Mouse (Mus musculus) thymus, adult 2 months (tissue): Measurements from ENCODE around the gene Urad. TPM values are rescaled to one million over a fixed set of nuclear protein-coding genes. Genes with fewer than 3 reads are reported as not detected.

Source experiments
- DNase-seq: peaks from one replicate; pipeline ENCODE4 v3.0.0; 2021
- H3K27ac ChIP-seq: fragments of 200-500 bp; 2 replicates; pipeline ENCODE4 v1.5.1; 2012; ENCODE audit warnings: low read length, control low read depth; ENCODE audit not compliant: control insufficient read depth, insufficient read depth
- H3K27me3 ChIP-seq: fragments of 200-500 bp; 2 replicates; pipeline ENCODE4 v1.6.1; 2012; ENCODE audit warnings: mild to moderate bottlenecking, low read length, moderate library complexity, mixed read lengths; ENCODE audit not compliant: control insufficient read depth, insufficient read depth
- H3K36me3 ChIP-seq: fragments of 200-500 bp; 2 replicates; pipeline ENCODE4 v1.6.1; 2012; ENCODE audit warnings: mild to moderate bottlenecking, low read length, moderate library complexity; ENCODE audit not compliant: control insufficient read depth, insufficient read depth
- H3K4me1 ChIP-seq: fragments of 200-500 bp; replicated peaks from 2 replicates; pipeline ENCODE4 v1.6.1; 2012; ENCODE audit warnings: low read length; ENCODE audit not compliant: control insufficient read depth, insufficient read depth
- H3K4me3 ChIP-seq: fragments of 200-500 bp; 2 replicates; pipeline ENCODE4 v1.5.1; 2012; ENCODE audit warnings: mild to moderate bottlenecking, low read length, control low read depth, moderate library complexity; ENCODE audit not compliant: control insufficient read depth, insufficient read depth
- CTCF ChIP-seq: fragments of 200-500 bp; IDR thresholded peaks from 2 replicates; pipeline ENCODE4 v1.5.1; 2012; ENCODE audit warnings: mild to moderate bottlenecking, control low read depth, low read length, moderate library complexity, borderline replicate concordance; ENCODE audit not compliant: control insufficient read depth, poor library complexity, insufficient read depth; ENCODE audit errors: extremely low read depth
- POLR2A ChIP-seq: fragments of 200-500 bp; IDR thresholded peaks from 2 replicates; pipeline ENCODE4 v1.6.1; 2012; ENCODE audit warnings: mild to moderate bottlenecking, low read length, control low read depth, moderate library complexity; ENCODE audit not compliant: control insufficient read depth, poor library complexity, insufficient read depth; ENCODE audit errors: extremely low read depth
- WGBS: fragments of 180-500 bp; shearing (Covaris S2); methylation state at CpG from one replicate; pipeline ENCODE4 v1.1.7; 2018; 5-methylcytosine and 5-hydroxymethylcytosine counted together
- polyA plus RNA-seq: library from polyadenylated mRNA; depleted of rRNA; stranded (reverse); fragments of >200 nt; gene quantifications from 2 replicates; pipeline ENCODE4 v1.2.3, GENCODE M21; 2012

Gene Urad
- polyA plus RNA-seq, 1 experiment = 0.15 TPM

DNA sequence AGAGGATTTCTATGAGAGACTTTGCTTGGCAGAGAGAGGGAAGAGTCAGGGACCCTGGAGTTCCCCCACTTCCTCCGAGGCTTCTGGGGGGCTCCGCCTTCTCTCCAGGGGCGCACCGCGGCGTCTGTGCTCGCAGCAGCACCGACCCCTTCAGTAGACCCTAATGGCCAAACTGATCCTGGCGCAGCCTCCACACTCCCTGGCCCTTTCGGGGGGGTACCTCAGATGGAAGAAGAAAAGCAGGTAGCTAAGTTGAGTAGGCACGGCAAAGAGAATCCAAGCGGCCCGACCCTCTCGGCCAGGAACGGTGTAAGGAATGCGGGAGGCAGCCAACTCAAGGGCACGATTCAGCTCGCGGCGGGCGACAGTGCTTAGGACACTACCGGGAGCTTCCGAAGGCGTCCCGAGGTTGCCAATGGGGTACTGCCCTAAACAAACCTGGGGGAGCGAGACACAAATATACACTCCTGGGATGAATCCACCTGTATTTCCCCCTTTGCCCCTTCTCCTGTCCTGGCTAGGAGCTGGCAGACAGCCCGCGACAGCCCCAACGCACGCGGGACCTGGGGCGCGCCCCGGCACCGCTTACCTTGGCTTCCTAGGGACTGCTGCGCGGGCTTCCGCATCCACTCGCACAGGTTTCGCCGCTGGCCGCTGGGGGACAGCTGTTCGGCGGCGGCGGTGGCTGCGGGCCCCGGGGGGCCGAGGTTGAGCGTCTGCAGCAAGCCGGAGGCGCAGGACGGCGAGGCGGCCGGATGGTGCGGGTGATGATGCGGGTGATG is 16.2 kb downstream of the Urad start:
- Histone ChIP-seq H3K36me3 (no peaks in the 10 kb centered on the region), H3K4me3 (no peak overlapping the region), H3K27me3 (peaks cover 38% of the 10 kb centered on the region), H3K4me1 (no peaks in the 10 kb centered on the region), H3K27ac (no peak overlapping the region)
- WGBS = 4% methylated on average over 58 of the region's 58 CpGs
- DNase-seq = no peak
- no peak for TF ChIP-seq CTCF
- no peak for TF ChIP-seq POLR2A

DNA sequence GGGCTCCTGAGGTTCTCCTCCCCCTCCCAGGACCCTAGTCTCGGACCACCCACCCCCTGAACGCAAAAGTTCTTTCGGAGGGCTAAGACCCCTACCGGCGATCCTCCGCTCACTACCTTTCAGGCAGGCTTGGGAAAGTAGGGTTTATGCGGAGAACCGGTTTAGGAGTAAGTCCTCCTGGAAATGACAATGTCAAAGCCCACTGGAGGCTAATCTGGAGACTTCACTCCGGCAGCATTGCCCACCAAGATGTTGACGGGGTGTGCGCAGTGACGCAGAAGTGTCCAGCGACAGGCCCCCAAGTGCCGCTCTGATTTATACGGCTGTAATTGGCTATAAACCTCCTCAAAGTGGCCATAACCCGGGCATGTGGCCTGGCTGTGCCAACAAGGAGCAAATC is 17.1 kb downstream of the Urad start:
- H3K27me3 ChIP-seq = peaks cover 41% of the 10 kb centered on the region

GRCm38 (mm10) chr5:147304276-147305155 is 17.7 kb downstream of the Urad start:
- no peak for DNase-seq

More for the DNA sequence above, 17.1 kb downstream of the Urad start:
- no peak overlapping the region for H3K4me3 ChIP-seq
- DNase-seq = no peak
- no peaks in the 10 kb centered on the region for H3K36me3 ChIP-seq
- TF ChIP-seq POLR2A = no peak
- no peak for TF ChIP-seq CTCF
- 12% methylated on average over 16 of the region's 16 CpGs for WGBS
- H3K4me1 ChIP-seq = no peaks in the 10 kb centered on the region
- no peak overlapping the region for H3K27ac ChIP-seq

GRCm38 (mm10) chr5:147302746-147303400 is 19.4 kb downstream of the Urad start:
- Histone ChIP-seq H3K4me3 (no peak overlapping the region), H3K27me3 (peaks cover 49% of the 10 kb centered on the region), H3K27ac (no peak overlapping the region), H3K4me1 (no peaks in the 10 kb centered on the region), H3K36me3 (no peaks in the 10 kb centered on the region)
- no peak for DNase-seq
- TF ChIP-seq POLR2A (no peak), CTCF (no peak)
- WGBS = 16% methylated on average over 13 of the region's 13 CpGs

More at GRCm38 (mm10) chr5:147304276-147305155, 17.7 kb downstream of the Urad start:
- H3K27ac ChIP-seq = no peak overlapping the region
- H3K4me3 ChIP-seq = no peak overlapping the region
- WGBS = 5% methylated on average over 54 of the region's 54 CpGs
- H3K36me3 ChIP-seq = no peaks in the 10 kb centered on the region
- H3K27me3 ChIP-seq = peaks cover 47% of the 10 kb centered on the region
- no peaks in the 10 kb centered on the region for H3K4me1 ChIP-seq
- no peak for TF ChIP-seq CTCF
- TF ChIP-seq POLR2A = no peak

- Histone ChIP-seq H3K27ac (no peak overlapping the region), H3K27me3 (peaks cover 49% of the 10 kb centered on the region), H3K4me1 (no peaks in the 10 kb centered on the region), H3K36me3 (no peaks in the 10 kb centered on the region), H3K4me3 (no peak overlapping the region)
- DNase-seq = no peak
- TF ChIP-seq POLR2A (no peak), CTCF (no peak)
- WGBS = 29% methylated on average over 8 of the region's 8 CpGs
These were observed 20.1 kb downstream of the Urad start for GRCm38 (mm10) chr5:147302141-147302540.

DNA sequence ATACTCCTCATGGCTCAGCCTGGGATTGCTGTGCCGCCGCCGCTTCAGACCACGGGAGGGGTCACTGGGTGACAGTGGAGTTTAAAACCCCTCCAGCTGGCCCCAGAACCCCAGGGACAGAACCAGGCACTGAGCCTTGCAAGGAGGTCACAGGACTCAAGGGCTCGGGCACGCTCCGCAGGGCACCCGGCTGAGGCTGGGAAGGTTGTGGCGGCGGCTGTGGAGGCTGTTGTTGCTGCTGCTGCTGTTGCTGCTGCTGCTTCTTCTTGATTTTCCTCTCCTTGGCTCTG is 20.5 kb downstream of the Urad start:
- H3K4me3 ChIP-seq = no peak overlapping the region

More for the DNA sequence above, 20.5 kb downstream of the Urad start:
- no peak overlapping the region for H3K27ac ChIP-seq
- H3K27me3 ChIP-seq = peaks cover 45% of the 10 kb centered on the region
- whole genome bisulfite sequencing = 23% methylated on average over 10 of the region's 10 CpGs
- no peak for DNase-seq
- TF ChIP-seq POLR2A (no peak), CTCF (no peak)
- H3K36me3 ChIP-seq = no peaks in the 10 kb centered on the region
- H3K4me1 ChIP-seq = no peaks in the 10 kb centered on the region
